Mouse (Mus musculus) lung, embryonic 15.5 days (tissue): ENCODE measurements around the gene Cdc42ep2. TPM values are rescaled to one million over a fixed set of nuclear protein-coding genes. Genes with fewer than 3 reads are reported as not detected.
A peak's percentile ranks its signal among the peaks of the same experiment; 100 is the strongest.

Experiments
- ATAC-seq: fragments of 200-750 bp; cut with Nextera tagmentation; 2 replicates; pipeline ENCODE4 v1.8.0; 2017; ENCODE audit warnings: moderate number of reproducible peaks, borderline replicate concordance; ENCODE audit not compliant: low FRiP score, low TSS enrichment; ENCODE audit errors: extremely low read depth
- H3K27ac ChIP-seq: fragments of 300-500 bp; sonication (generic); 2 replicates; pipeline ENCODE4 v1.5.1; 2015; ENCODE audit warnings: moderate library complexity, mild to moderate bottlenecking, inconsistent platforms
- H3K27me3 ChIP-seq: fragments of 300-500 bp; sonication (generic); 2 replicates; pipeline ENCODE4 v1.6.1; 2015; ENCODE audit warnings: inconsistent platforms
- H3K36me3 ChIP-seq: fragments of 300-500 bp; sonication (generic); 2 replicates; pipeline ENCODE4 v1.6.1; 2015; ENCODE audit warnings: inconsistent platforms
- H3K4me1 ChIP-seq: fragments of 300-500 bp; sonication (generic); 2 replicates; pipeline ENCODE4 v1.6.1; 2015; ENCODE audit warnings: inconsistent platforms
- H3K4me2 ChIP-seq: fragments of 300-500 bp; sonication (generic); 2 replicates; pipeline ENCODE4 v1.6.1; 2015; ENCODE audit warnings: inconsistent platforms, mild to moderate bottlenecking, moderate library complexity
- H3K4me3 ChIP-seq: fragments of 300-500 bp; sonication (generic); 2 replicates; pipeline ENCODE4 v1.5.1; 2015; ENCODE audit warnings: mild to moderate bottlenecking, inconsistent platforms
- H3K9ac ChIP-seq: fragments of 300-500 bp; sonication (generic); 2 replicates; pipeline ENCODE4 v1.6.1; 2015; ENCODE audit warnings: inconsistent platforms
- H3K9me3 ChIP-seq: fragments of 300-500 bp; sonication (generic); 2 replicates; pipeline ENCODE4 v1.6.1; 2016; ENCODE audit warnings: inconsistent platforms
- WGBS: fragments of 180-500 bp; shearing (Covaris S2); methylation state at CpG from one replicate; pipeline ENCODE4 v1.1.7; 2015; 5-methylcytosine and 5-hydroxymethylcytosine counted together
- polyA plus RNA-seq: library from polyadenylated mRNA; unstranded; fragments of >200 nt; fragmentation: Nextera tagmentation; extraction: Ambion mirVana; gene quantifications from 2 replicates; pipeline ENCODE4 v1.2.1, GENCODE M21; 2015

Cdc42ep2 gene
- polyA plus RNA-seq, 1 experiment from 2014 or later, result 14.1 TPM

GRCm38 (mm10) chr19:5954936-5955335, 30.3 kb upstream of the Cdc42ep2 start:
- H3K27me3 ChIP-seq, result no peaks in the 10 kb centered on the region
- no peak for ATAC-seq
- no peak overlapping the region for H3K4me3 ChIP-seq
- no peaks in the 10 kb centered on the region for H3K9me3 ChIP-seq
- H3K4me2 ChIP-seq, result no peak overlapping the region
- H3K9ac ChIP-seq, result no peak overlapping the region
- 89% methylated on average over 10 of the region's 10 CpGs for WGBS
- 0 out of 2 replicates have a peak overlapping the region, but pooled peaks have one; percentile 4 for H3K27ac ChIP-seq
- H3K4me1 ChIP-seq, result peaks cover 20% of the 10 kb centered on the region
- H3K36me3 ChIP-seq, result peaks cover 72% of the 10 kb centered on the region

GRCm38 (mm10) chr19:5954031-5954710, 29.6 kb upstream of the Cdc42ep2 start:
- WGBS, result 83% methylated on average over 22 of the region's 22 CpGs
- H3K4me2 ChIP-seq, result no peak overlapping the region
- no peaks in the 10 kb centered on the region for H3K27me3 ChIP-seq
- no peak overlapping the region for H3K4me3 ChIP-seq
- H3K27ac ChIP-seq, result no peak overlapping the region
- H3K36me3 ChIP-seq, result peaks cover 71% of the 10 kb centered on the region
- no peak overlapping the region for H3K9ac ChIP-seq
- H3K4me1 ChIP-seq, result peaks cover 20% of the 10 kb centered on the region
- no peaks in the 10 kb centered on the region for H3K9me3 ChIP-seq
- no peak for ATAC-seq

- WGBS, result 88% methylated on average over 19 of the region's 19 CpGs
- H3K36me3 ChIP-seq, result peaks cover 70% of the 10 kb centered on the region
- H3K4me2 ChIP-seq, result no peak overlapping the region
- H3K4me1 ChIP-seq, result peaks cover 20% of the 10 kb centered on the region
- peak overlapping the region; percentile 67; the same call in 1 of the 2 replicates for H3K27ac ChIP-seq
- no peaks in the 10 kb centered on the region for H3K9me3 ChIP-seq
- no peak for ATAC-seq
- H3K4me3 ChIP-seq, result no peak overlapping the region
- H3K27me3 ChIP-seq, result no peaks in the 10 kb centered on the region
- no peak overlapping the region for H3K9ac ChIP-seq
Observed at GRCm38 (mm10) chr19:5953201-5953770, 28.7 kb upstream of the Cdc42ep2 start.

- no peaks in the 10 kb centered on the region for H3K27me3 ChIP-seq
- ATAC-seq, result peak; percentile 46; the same call in 1 of the 2 replicates
- H3K4me3 ChIP-seq, result no peak overlapping the region
- H3K9ac ChIP-seq, result no peak overlapping the region
- peaks cover 20% of the 10 kb centered on the region for H3K4me1 ChIP-seq
- peak overlapping the region; percentile 67 for H3K27ac ChIP-seq
- H3K4me2 ChIP-seq, result peak overlapping the region; percentile 5; the same call in 1 of the 2 replicates
- 69% methylated on average over 13 of the region's 13 CpGs for WGBS
- H3K9me3 ChIP-seq, result no peaks in the 10 kb centered on the region
- peaks cover 71% of the 10 kb centered on the region for H3K36me3 ChIP-seq
Observed at GRCm38 (mm10) chr19:5952071-5952691, 27.6 kb upstream of the Cdc42ep2 start.

- Histone ChIP-seq H3K4me3 (no peak overlapping the region), H3K36me3 (peaks cover 67% of the 10 kb centered on the region), H3K27ac (peak overlapping the region; percentile 48; the same call in 1 of the 2 replicates), H3K9me3 (no peaks in the 10 kb centered on the region), H3K4me2 (peak overlapping the region; percentile 5; the same call in 1 of the 2 replicates), H3K9ac (no peak overlapping the region), H3K4me1 (peaks cover 21% of the 10 kb centered on the region), H3K27me3 (no peaks in the 10 kb centered on the region)
- no peak for ATAC-seq
- WGBS, result 82% methylated on average over 16 of the region's 16 CpGs
Observed at GRCm38 (mm10) chr19:5951631-5952030, 27.0 kb upstream of the Cdc42ep2 start.

- Histone ChIP-seq H3K9me3 (no peaks in the 10 kb centered on the region), H3K9ac (no peak overlapping the region), H3K36me3 (peaks cover 68% of the 10 kb centered on the region), H3K4me2 (no peak overlapping the region), H3K27ac (no peak overlapping the region), H3K4me1 (peaks cover 22% of the 10 kb centered on the region), H3K4me3 (no peak overlapping the region), H3K27me3 (no peaks in the 10 kb centered on the region)
- 94% methylated on average over 11 of the region's 11 CpGs for WGBS
- ATAC-seq, result no peak
Observed at GRCm38 (mm10) chr19:5950218-5950617, 25.6 kb upstream of the Cdc42ep2 start.

- 29% methylated on average over 8 of the region's 8 CpGs for WGBS
- ATAC-seq, result no peak; the same call in 1 of the 2 replicates
- H3K36me3 ChIP-seq, result peaks cover 42% of the 10 kb centered on the region
Observed at GRCm38 (mm10) chr19:5945891-5946290, 21.3 kb upstream of the Cdc42ep2 start.

GRCm38 (mm10) chr19:5945027-5945426, 20.4 kb upstream of the Cdc42ep2 start:
- H3K4me1 ChIP-seq, result peaks cover 37% of the 10 kb centered on the region
- H3K4me2 ChIP-seq, result no peak overlapping the region
- no peak overlapping the region for H3K4me3 ChIP-seq
- H3K9ac ChIP-seq, result no peak overlapping the region
- peak overlapping the region; percentile 81 for H3K27ac ChIP-seq
- WGBS, result 32% methylated on average over 7 of the region's 7 CpGs
- H3K27me3 ChIP-seq, result no peaks in the 10 kb centered on the region
- ATAC-seq, result peak; percentile 82
- H3K9me3 ChIP-seq, result no peaks in the 10 kb centered on the region
- peaks cover 34% of the 10 kb centered on the region for H3K36me3 ChIP-seq

More at GRCm38 (mm10) chr19:5945891-5946290, 21.3 kb upstream of the Cdc42ep2 start:
- Histone ChIP-seq H3K4me2 (0 out of 2 replicates have a peak overlapping the region, but pooled peaks have one; percentile 3), H3K9ac (no peak overlapping the region; the same call in 1 of the 2 replicates), H3K27ac (peak overlapping the region; percentile 81), H3K4me1 (peaks cover 29% of the 10 kb centered on the region), H3K4me3 (no peak overlapping the region), H3K27me3 (no peaks in the 10 kb centered on the region), H3K9me3 (no peaks in the 10 kb centered on the region)

- Histone ChIP-seq H3K9ac (no peak overlapping the region), H3K27me3 (no peaks in the 10 kb centered on the region), H3K4me2 (no peak overlapping the region), H3K27ac (peak overlapping the region; percentile 16), H3K36me3 (peaks cover 32% of the 10 kb centered on the region), H3K9me3 (no peaks in the 10 kb centered on the region), H3K4me1 (peaks cover 44% of the 10 kb centered on the region), H3K4me3 (no peak overlapping the region)
- ATAC-seq, result no peak
- WGBS, result 39% methylated on average over 8 of the region's 8 CpGs
Observed at GRCm38 (mm10) chr19:5944145-5944544, 19.5 kb upstream of the Cdc42ep2 start.

- 89% methylated on average over 15 of the region's 15 CpGs for WGBS
- H3K4me1 ChIP-seq, result peaks cover 47% of the 10 kb centered on the region
- H3K36me3 ChIP-seq, result peaks cover 26% of the 10 kb centered on the region
Observed at GRCm38 (mm10) chr19:5943404-5943803, 18.8 kb upstream of the Cdc42ep2 start.

GRCm38 (mm10) chr19:5942581-5942980, 18.0 kb upstream of the Cdc42ep2 start:
- peaks cover 56% of the 10 kb centered on the region for H3K4me1 ChIP-seq
- ATAC-seq, result no peak
- WGBS, result 84% methylated on average over 7 of the region's 7 CpGs

More at GRCm38 (mm10) chr19:5943404-5943803, 18.8 kb upstream of the Cdc42ep2 start:
- H3K9ac ChIP-seq, result no peak overlapping the region
- no peaks in the 10 kb centered on the region for H3K27me3 ChIP-seq
- no peak overlapping the region for H3K4me2 ChIP-seq
- no peak for ATAC-seq
- no peak overlapping the region for H3K27ac ChIP-seq
- no peak overlapping the region for H3K4me3 ChIP-seq
- no peaks in the 10 kb centered on the region for H3K9me3 ChIP-seq

More at GRCm38 (mm10) chr19:5942581-5942980, 18.0 kb upstream of the Cdc42ep2 start:
- H3K36me3 ChIP-seq, result peaks cover 18% of the 10 kb centered on the region; the same call in 1 of the 2 replicates
- no peak overlapping the region for H3K9ac ChIP-seq
- no peak overlapping the region for H3K4me3 ChIP-seq
- H3K4me2 ChIP-seq, result no peak overlapping the region
- no peaks in the 10 kb centered on the region for H3K9me3 ChIP-seq
- no peak overlapping the region for H3K27ac ChIP-seq
- no peaks in the 10 kb centered on the region for H3K27me3 ChIP-seq
